Mouse (Mus musculus) embryonic facial prominence, embryonic 13.5 days (tissue): Measurements from ENCODE around the gene Prl2c1. TPM values are rescaled to one million over a fixed set of nuclear protein-coding genes. Genes with fewer than 3 reads are reported as not detected.
"Not testable (repeated sequence)": the region's sequence is repeated elsewhere in the genome, so short reads cannot be mapped to it uniquely, and the experiment has no call there.

Experiments used
- ATAC-seq: fragments of 200-750 bp; cut with Nextera tagmentation; 2 replicates; pipeline ENCODE4 v1.8.0; 2017; ENCODE audit warnings: low read depth; ENCODE audit not compliant: insufficient number of reproducible peaks, insufficient read depth, low FRiP score, low TSS enrichment
- H3K27ac ChIP-seq: fragments of 300-500 bp; sonication (generic); 2 replicates; pipeline ENCODE4 v1.5.1; 2015; ENCODE audit warnings: moderate library complexity, mild to moderate bottlenecking, inconsistent platforms
- H3K27me3 ChIP-seq: fragments of 300-500 bp; sonication (generic); 2 replicates; pipeline ENCODE4 v1.6.1; 2015; ENCODE audit warnings: mild to moderate bottlenecking, inconsistent platforms
- H3K36me3 ChIP-seq: fragments of 300-500 bp; sonication (generic); 2 replicates; pipeline ENCODE4 v1.6.1; 2015; ENCODE audit warnings: mild to moderate bottlenecking, inconsistent platforms
- H3K4me1 ChIP-seq: fragments of 300-500 bp; sonication (generic); 2 replicates; pipeline ENCODE4 v1.6.1; 2015; ENCODE audit warnings: inconsistent platforms
- H3K4me2 ChIP-seq: fragments of 300-500 bp; sonication (generic); 2 replicates; pipeline ENCODE4 v1.6.1; 2015; ENCODE audit warnings: moderate library complexity, mild to moderate bottlenecking, inconsistent platforms
- H3K4me3 ChIP-seq: fragments of 300-500 bp; sonication (generic); 2 replicates; pipeline ENCODE4 v1.5.1; 2015; ENCODE audit warnings: mild to moderate bottlenecking, inconsistent platforms
- H3K9ac ChIP-seq: fragments of 300-500 bp; sonication (generic); 2 replicates; pipeline ENCODE4 v1.6.1; 2015; ENCODE audit warnings: mild to moderate bottlenecking, inconsistent platforms
- H3K9me3 ChIP-seq: fragments of 300-500 bp; sonication (generic); 2 replicates; pipeline ENCODE4 v1.6.1; 2016; ENCODE audit warnings: inconsistent platforms
- WGBS: fragments of 180-500 bp; shearing (Covaris S2); methylation state at CpG from one replicate; pipeline ENCODE4 v1.1.7; 2015; ENCODE audit warnings: mixed read lengths; 5-methylcytosine and 5-hydroxymethylcytosine counted together
- polyA plus RNA-seq: library from polyadenylated mRNA; unstranded; fragments of >200 nt; fragmentation: Nextera tagmentation; extraction: Ambion mirVana; gene quantifications from 2 replicates; pipeline ENCODE4 v1.2.1, GENCODE M21; 2015

Gene Prl2c1
- polyA plus RNA-seq: not detected in 2 replicates

GRCm38 (mm10) chr13:27849042-27849441 is at the start of gene Prl2c1:
TSS of gene Prl2c1 (plus strand) at chr13:27849342.
- Histone ChIP-seq H3K27me3 (no peaks in the 10 kb centered on the region), H3K27ac (no peak within 1 kb of the TSS), H3K9ac (no peak within 1 kb of the TSS), H3K9me3 (no peaks in the 10 kb centered on the region), H3K4me2 (no peak within 1 kb of the TSS), H3K4me1 (no peaks in the 10 kb centered on the region), H3K4me3 (no peak within 1 kb of the TSS), H3K36me3 (no peaks in the 10 kb centered on the region)
- 90% methylated on average over 3 of the region's 3 CpGs for WGBS
- no peak for ATAC-seq

GRCm38 (mm10) chr13:27801354-27801753 is 47.8 kb upstream of the Prl2c1 start, which contains the start of gene Prl2a1:
TSS of gene Prl2a1 (plus strand) at chr13:27801654.
- Histone ChIP-seq H3K4me2 (no peak within 1 kb of the TSS), H3K9me3 (no peaks in the 10 kb centered on the region)

GRCm38 (mm10) chr13:27802765-27803164 is 46.4 kb upstream of the Prl2c1 start:
- no peak overlapping the region for H3K4me2 ChIP-seq
- H3K27me3 ChIP-seq: no peaks in the 10 kb centered on the region
- no peaks in the 10 kb centered on the region for H3K9me3 ChIP-seq
- H3K4me1 ChIP-seq: no peaks in the 10 kb centered on the region
- no peak overlapping the region for H3K27ac ChIP-seq
- H3K9ac ChIP-seq: no peak overlapping the region
- no peak for ATAC-seq
- no peaks in the 10 kb centered on the region for H3K36me3 ChIP-seq
- H3K4me3 ChIP-seq: no peak overlapping the region
- WGBS: 73% methylated on average over 1 of the region's 1 CpGs

More at GRCm38 (mm10) chr13:27801354-27801753, 47.8 kb upstream of the Prl2c1 start, which contains the start of gene Prl2a1:
- Histone ChIP-seq H3K9ac (no peak within 1 kb of the TSS), H3K4me3 (no peak within 1 kb of the TSS), H3K4me1 (no peaks in the 10 kb centered on the region), H3K27me3 (no peaks in the 10 kb centered on the region), H3K27ac (no peak within 1 kb of the TSS), H3K36me3 (no peaks in the 10 kb centered on the region)
- WGBS: 68% methylated on average over 1 of the region's 1 CpGs
- ATAC-seq: no peak

GRCm38 (mm10) chr13:27904236-27904635 is 55.1 kb downstream of the Prl2c1 start:
- H3K27ac ChIP-seq, H3K9me3 ChIP-seq, H3K36me3 ChIP-seq, H3K27me3 ChIP-seq, H3K4me3 ChIP-seq, H3K4me2 ChIP-seq, ATAC-seq, H3K9ac ChIP-seq, H3K4me1 ChIP-seq: not testable (repeated sequence)
- WGBS: 88% methylated on average over 2 of the region's 2 CpGs

Other genes starting within 250 kb of the Prl2c1 start
- gene Prl7b1, start 238.8 kb upstream of the Prl2c1 start, polyA plus RNA-seq: not detected in 2 replicates
- not detected in 2 replicates for gene Prl7a1, start 206.8 kb upstream of the Prl2c1 start, polyA plus RNA-seq
- not detected in 2 replicates for gene Prl7a2, start 181.3 kb upstream of the Prl2c1 start, polyA plus RNA-seq
- gene Prl7d1, start 132.6 kb upstream of the Prl2c1 start, polyA plus RNA-seq: not detected in 2 replicates
- not detected in 2 replicates for gene Prl7c1, start 68.5 kb upstream of the Prl2c1 start, polyA plus RNA-seq
- not detected in 2 replicates for gene Prl2a1, start 47.7 kb upstream of the Prl2c1 start, polyA plus RNA-seq
- not detected in 2 replicates for gene Prl4a1, start 166.9 kb downstream of the Prl2c1 start, polyA plus RNA-seq